Mouse (Mus musculus) urinary bladder, postnatal 14 days (tissue): ENCODE data around the gene Polk.

ENCODE experiments used
- DNase-seq: peaks from one replicate; pipeline ENCODE4 v3.0.0; 2021; ENCODE audit warnings: low spot score

Gene Polk

GRCm38 (mm10) chr13:96528776-96529175, 13.6 kb downstream of the Polk start:
- no peak for DNase-seq

DNA sequence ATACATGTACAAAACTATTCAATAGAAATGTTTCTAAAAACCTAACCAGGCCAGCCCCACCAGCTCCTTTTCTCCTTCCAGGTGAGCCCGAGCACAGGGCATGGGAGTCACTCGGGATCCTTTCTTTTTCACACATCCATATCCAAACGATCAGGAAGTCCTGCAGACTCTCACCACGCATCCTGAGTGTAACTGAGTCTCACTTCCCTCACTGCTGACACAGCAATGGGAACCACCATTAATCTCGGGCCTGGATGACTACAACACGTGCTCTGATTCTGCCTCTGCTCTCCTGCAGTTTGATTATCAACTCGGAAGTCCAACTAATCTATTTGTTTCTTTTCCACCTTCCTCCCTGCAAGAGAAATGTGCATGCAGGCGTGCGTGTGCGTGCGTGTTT, 14.5 kb downstream of the Polk start:
- no peak for DNase-seq

DNA sequence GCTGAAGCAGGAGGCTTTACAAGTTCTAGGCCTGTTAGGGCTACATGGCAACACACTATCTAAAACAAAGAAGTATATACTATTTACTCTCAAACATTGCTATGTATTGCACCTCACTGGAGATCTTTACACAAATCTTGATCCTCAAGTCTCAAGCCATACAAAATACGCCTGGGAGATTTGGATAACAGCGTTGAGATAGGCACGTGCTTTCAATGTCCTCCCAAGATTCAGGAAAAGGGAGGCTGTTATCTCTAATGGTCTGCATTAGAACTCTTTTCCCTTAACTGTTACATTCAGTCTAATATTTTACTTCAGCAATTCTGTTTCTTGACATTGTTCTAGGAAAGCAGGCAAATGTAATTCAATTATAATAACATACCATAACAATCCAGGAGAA, 15.4 kb downstream of the Polk start:
- no peak for DNase-seq

DNA sequence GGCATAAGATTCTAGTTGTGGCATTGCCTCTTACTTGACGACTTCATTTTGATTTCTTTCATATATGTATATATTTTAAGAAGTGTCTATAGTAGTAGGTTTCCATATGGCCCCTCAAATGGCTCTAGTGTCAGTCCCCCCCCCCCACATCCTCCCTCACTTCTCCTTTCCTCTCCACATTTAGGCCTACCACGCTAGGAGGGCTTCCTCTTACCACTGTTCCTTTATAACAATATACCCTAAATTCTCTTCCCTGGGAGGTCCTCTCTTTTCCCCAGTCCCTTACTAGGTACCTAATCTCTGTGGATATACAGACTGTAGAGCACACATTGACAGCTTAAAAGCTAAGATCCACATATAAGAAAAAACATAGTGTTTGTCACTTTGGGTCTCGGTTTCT, 21.1 kb downstream of the Polk start:
- DNase-seq: no peak

GRCm38 (mm10) chr13:96517335-96517734, 25.0 kb downstream of the Polk start:
- DNase-seq: no peak

GRCm38 (mm10) chr13:96516249-96516648, 26.1 kb downstream of the Polk start:
- DNase-seq: no peak

- DNase-seq: no peak
These were observed 28.0 kb downstream of the Polk start for GRCm38 (mm10) chr13:96514154-96514942.

GRCm38 (mm10) chr13:96511893-96512292, 30.5 kb downstream of the Polk start:
- no peak for DNase-seq

DNA sequence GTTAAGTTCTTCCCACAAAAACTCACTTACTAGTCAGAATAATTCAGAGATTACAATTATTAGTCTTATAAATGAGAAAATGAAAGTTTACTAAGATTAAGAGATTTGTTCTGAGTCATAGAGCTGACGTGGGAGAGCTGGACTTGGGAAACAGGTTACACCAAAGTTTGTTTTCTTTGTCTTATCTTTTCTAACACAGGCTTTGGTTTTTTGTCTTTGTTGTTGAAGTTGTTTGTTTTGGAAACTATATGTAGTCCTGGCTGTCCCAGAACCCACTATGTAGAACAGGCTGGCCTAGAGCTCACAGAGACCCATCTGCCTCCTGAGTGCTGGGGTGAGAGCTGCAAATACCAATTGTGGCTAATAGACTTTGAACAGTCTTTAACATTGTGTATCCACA, 31.1 kb downstream of the Polk start:
- DNase-seq: no peak

GRCm38 (mm10) chr13:96510635-96511034, 31.7 kb downstream of the Polk start:
- DNase-seq: peak; percentile 34

- no peak for DNase-seq
These were observed 34.8 kb downstream of the Polk start for GRCm38 (mm10) chr13:96507541-96507940.

DNA sequence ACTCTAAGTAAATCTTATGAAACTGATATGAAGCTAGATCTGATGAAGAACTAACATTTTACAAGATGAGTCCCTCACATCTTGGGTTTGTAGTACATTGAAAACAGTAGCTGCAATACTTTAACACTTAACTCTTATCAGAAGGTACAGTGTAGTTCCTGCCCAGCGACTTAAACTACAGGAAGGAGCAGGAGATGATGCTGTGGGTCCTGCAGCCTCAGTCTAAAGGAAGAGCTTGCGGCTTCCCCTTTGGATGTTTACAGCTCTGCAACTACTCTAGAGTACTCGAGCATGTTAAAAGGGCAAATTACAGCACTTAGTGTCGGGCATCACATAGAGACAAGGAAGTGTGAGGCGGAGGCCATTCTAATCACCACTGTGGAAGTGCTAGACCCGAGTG, 36.1 kb downstream of the Polk start:
- no peak for DNase-seq

DNA sequence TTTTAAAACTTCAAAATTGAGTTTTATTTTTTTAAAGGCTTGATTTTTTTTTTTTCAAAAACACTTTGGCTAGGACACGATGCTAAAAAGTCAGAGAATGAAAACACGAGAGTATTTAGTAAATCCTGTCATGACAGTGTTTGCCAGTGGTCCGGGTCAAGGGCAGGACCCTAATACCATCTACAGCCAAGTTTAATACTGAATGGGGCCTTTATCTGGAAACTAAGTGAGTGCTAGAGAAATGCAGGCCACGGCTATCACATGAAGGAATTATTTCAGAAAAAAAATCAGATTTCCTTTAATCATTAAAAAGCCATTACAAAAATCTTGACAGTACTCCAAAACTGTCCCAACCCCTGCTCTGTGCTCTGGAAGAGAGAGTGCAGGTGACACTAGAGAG, 36.7 kb downstream of the Polk start:
- no peak for DNase-seq

DNA sequence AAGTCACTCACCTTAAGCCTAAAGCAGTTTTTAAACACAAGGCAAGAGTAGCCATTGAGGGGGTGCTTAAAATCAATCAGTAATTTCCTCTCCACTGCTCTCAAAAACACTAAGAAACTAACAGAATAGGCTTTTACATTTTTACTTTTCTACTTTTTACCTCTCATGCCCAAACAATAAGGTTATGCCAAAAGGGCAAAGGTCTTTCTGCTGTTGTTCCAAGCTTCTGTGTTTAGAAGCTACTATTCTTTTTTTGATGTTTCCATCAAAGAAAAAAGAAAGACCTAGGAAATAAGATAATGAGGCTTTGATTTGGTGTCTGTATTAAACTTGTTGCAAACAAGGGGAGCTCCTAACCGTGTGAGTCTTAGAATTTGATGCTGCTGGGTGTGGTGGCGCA, 42.5 kb downstream of the Polk start:
- no peak for DNase-seq

GRCm38 (mm10) chr13:96496630-96497029, 45.7 kb downstream of the Polk start:
- DNase-seq: no peak

DNA sequence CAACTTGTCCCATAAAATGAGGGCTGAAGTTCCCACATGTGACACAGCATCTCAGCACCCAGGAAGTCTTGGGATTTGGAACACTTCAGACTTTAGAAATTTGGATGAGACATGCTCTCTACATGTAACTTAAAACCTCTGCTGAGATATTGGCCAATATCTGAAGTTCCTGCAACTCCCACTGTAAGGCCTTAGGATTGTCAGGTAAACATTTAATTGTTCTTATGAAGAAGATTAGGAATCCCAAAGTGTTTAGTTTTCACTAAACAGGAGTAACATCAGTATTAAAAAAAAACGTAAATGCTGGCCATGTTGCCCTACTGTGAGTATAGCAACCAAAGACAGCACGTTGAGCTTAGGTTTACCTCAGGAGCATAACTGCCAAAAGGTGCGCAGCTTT, 51.9 kb downstream of the Polk start, which contains the start of gene Gm17622:
Gene Gm17622 (plus strand): TSS at position 301 of the 400 bp plus-strand sequence.
- DNase-seq: no peak

GRCm38 (mm10) chr13:96487968-96488367, 54.4 kb downstream of the Polk start:
- no peak for DNase-seq

GRCm38 (mm10) chr13:96487230-96487629, 55.1 kb downstream of the Polk start:
- no peak for DNase-seq

- DNase-seq: no peak
These were observed 63.4 kb downstream of the Polk start for GRCm38 (mm10) chr13:96478991-96479390.

GRCm38 (mm10) chr13:96477226-96477625, 65.2 kb downstream of the Polk start:
- no peak for DNase-seq

- DNase-seq: no peak
These were observed 71.4 kb downstream of the Polk start, which contains the start of gene Ankdd1b for GRCm38 (mm10) chr13:96470957-96471356. TSS of gene Ankdd1b (minus strand) at chr13:96471198.

DNA sequence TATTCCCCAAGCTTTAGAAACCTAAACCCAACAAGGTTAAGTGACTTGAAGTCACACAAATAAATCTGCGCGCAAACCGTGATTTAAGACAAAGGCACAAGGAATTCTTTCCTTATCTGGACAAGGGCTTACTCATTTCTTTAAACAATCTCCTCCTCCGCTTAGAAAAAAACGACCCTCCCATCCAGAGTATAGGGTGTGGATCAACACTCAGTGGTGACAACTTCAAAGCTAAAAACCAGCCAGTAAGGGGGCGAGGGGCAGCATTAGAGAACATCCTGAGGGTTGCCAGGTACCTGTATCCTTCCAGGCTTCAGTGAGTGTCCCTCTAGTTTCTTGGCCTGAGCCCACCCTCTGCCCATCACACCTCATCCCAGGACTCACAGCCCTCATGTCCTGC, 71.8 kb downstream of the Polk start:
- DNase-seq: no peak

DNA sequence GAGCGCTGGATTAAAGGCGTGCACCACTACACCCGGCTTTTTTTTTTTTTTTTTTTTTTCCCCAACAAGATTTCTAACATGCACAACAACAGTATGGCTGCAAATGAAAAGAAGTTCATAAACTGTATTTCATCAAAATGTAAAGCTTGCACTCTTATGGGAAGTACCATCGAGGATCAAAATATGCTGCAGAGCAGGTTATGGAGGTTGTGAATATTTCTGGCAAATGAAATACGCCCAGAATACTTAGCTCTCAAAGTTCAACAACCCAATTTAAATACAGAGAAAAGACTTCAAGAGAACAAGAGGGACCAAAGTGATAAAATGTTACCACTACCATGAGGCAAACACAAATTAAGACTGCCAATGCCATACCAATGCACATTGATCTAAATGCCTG, 73.7 kb downstream of the Polk start:
- DNase-seq: no peak

- DNase-seq: no peak
These were observed 77.1 kb downstream of the Polk start for GRCm38 (mm10) chr13:96465315-96465714.
